Mouse (Mus musculus) E14TG2a.4 (cell line): ENCODE measurements around the gene Hsf5.

Source experiments
- CTCF ChIP-seq: conservative IDR thresholded peaks from 2 replicates; pipeline ENCODE4 v1.5.1; 2014; ENCODE audit warnings: low read length
- NANOG ChIP-seq: IDR thresholded peaks from 2 replicates; pipeline ENCODE4 v1.6.1; 2014; ENCODE audit warnings: borderline replicate concordance, low read length, mixed read lengths
- POU5F1 ChIP-seq: IDR thresholded peaks from 2 replicates; pipeline ENCODE4 v1.6.1; 2014; ENCODE audit warnings: low read length, borderline replicate concordance

DNA sequence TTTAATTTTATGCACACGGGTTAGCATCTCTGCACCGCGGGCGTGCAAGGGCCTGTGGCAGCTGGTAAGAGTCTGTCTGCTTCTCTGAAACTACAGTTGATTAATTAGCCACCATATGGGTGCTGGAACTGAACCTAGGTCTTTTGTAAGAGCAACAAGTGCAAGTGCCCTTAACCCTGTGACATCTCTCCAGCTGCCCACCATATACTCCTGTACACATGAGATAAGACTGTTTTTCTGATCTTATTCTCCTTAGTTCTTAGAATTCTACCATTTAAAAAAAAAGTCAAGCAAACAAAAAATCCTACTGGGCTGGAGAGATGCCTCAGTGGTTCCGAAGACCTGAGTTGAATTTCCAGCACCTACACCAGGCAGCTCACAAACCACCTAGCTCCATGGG is 86.7 kb downstream of the Hsf5 start:
- TF ChIP-seq CTCF (no peak), NANOG (no peak), POU5F1 (no peak)
